Mouse (Mus musculus) thymus, adult 18-20 months (tissue): ENCODE measurements around the gene Aimp1.
A peak's percentile ranks its signal among the peaks of the same experiment; 100 is the strongest.

Experiments
- DNase-seq, 2 experiments: peaks; one replicate each; pipeline ENCODE4 v3.0.0; 2022; ENCODE audit warnings: mixed read lengths in 2 of 2

Aimp1 gene

GRCm38 (mm10) chr3:132684231-132684928, at the start of gene Aimp1:
Aimp1 (minus strand) TSS chr3:132684370.
- no peak for DNase-seq

DNA sequence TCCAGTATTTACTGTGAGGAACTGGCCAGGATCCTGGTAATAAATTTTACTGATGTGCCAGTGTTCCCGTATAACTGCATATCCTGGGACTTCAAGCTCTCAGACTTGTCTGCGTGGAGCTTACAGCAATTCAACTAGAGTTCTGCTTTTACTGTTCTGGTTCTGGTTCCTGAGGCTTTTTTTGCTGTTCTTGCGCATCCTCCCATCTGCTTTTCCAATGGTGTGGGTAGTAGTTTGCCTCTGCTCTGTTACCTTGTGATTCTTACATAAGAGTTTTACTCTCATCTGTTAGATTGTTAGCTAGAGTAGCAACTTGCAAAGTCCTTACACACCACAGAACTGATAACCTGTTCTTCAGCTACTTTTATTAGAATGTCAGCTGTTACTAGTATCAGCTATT, 40.2 kb upstream of the Aimp1 start:
- no peak for DNase-seq

- no peak for DNase-seq
These were observed 33.1 kb upstream of the Aimp1 start for GRCm38 (mm10) chr3:132717316-132717715.

GRCm38 (mm10) chr3:132713913-132714312, 29.7 kb upstream of the Aimp1 start:
- DNase-seq, result no peak

- DNase-seq, result no peak
These were observed 22.8 kb upstream of the Aimp1 start for GRCm38 (mm10) chr3:132706977-132707376.

- no peak for DNase-seq
These were observed 20.0 kb upstream of the Aimp1 start for GRCm38 (mm10) chr3:132704216-132704615.

- DNase-seq, result no peak
These were observed 17.2 kb upstream of the Aimp1 start for GRCm38 (mm10) chr3:132701368-132701767.

DNA sequence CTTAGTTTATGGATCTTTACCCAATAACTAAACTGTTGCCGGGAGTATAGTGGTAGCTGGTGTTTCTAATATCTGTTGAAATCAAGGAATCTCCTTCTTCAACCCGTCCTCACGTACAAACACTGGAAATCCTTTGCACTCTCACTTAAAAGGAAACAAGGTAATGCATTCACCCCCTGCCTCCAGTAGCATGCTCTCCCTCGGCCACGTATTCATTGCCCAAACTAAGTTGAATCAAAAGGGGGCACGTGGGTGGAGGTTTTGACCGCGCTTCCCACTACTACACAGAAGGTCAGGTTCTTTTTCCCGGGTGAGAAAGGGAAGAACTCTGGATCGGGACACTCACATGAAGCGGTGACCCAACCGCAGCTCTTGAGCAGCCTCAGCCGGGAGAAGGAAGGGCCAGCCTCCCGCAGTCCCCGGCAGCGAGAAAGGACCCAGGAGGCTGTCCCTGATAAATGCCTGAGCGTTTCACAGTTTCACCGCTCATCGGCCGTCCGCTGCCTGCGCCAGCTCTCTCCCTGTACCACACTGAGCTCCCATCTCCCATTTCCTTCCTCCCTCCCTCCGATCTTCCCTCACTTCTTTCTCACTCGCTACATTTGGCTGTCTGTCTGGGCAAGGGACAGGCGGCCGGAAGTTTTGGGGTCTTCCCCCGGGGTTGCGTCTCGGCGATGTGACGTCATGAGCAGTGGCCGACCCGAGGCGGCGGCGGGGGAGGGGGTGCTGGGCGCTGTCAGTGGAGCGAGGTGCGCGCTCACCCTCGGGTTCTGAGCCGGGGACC, 531 bp downstream of the Aimp1 start, which contains the start of gene Tbck:
TSS of gene Tbck (plus strand) at position 698 of the 784 bp plus-strand sequence.
- DNase-seq, result peak; percentile 85 to 87

DNA sequence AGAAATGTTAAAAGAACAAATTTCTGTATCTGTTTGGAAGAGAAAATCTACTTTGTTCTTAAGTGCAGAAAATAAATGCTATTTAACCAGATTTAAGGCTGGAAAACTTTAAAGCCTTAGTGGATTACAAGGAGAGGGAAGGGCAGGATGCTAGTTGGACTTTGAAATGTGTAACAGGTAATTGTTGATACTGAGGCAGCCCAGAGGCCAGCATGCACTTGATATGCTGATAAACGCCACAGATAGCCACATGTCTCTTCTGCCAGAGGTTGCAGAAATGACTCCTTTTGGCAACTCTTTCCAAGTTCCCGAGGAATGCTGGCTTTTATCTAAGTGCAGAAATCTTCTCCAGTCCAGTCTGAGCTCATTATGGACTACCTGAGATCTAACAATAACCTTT, 6.7 kb downstream of the Aimp1 start:
- DNase-seq, result no peak

GRCm38 (mm10) chr3:132655955-132656354, 28.2 kb downstream of the Aimp1 start:
- DNase-seq, result no peak

DNA sequence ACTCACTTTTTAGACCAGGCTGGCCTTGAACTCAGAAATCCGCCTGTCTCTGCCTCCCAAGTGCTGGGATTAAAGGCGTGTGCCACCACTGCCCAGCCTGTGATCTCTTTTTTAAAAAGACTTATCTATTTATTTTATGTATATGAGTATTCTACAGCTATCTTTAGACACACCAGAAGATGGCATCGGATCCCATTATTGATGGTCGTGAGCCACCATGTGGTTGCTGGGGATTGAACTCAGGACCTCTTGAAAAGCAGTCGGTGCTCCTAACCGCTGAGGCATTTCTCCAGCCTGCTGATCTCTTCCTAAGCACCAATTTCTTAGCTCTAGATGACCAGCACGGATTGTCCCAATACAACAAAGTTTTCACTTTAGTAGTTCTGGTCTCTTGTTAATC, 30.2 kb downstream of the Aimp1 start:
- DNase-seq, result no peak

- no peak for DNase-seq
These were observed 32.4 kb downstream of the Aimp1 start for GRCm38 (mm10) chr3:132651776-132652175.

GRCm38 (mm10) chr3:132650191-132650590, 34.0 kb downstream of the Aimp1 start:
- DNase-seq, result no peak

- DNase-seq, result no peak
These were observed 34.8 kb downstream of the Aimp1 start for GRCm38 (mm10) chr3:132649368-132649767.

DNA sequence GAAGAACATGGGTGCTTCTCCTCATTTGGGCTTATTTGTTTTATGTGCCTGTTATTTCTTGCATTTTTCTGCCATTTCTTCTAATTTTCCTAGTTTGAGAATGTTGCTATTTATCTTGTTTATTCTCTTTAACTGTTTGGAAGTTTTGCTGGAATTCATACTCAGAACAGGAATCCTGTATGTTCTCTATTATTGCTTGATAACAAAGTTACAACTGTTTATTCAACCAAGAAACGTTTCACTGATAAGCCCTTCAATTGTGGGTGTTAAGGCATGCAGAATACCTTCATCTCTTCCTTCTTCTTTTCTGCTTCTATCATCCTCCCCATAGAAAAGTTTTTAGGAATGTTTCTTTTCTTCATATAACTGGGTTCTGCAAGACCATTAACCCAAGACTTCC, 37.4 kb downstream of the Aimp1 start:
- DNase-seq, result no peak

DNA sequence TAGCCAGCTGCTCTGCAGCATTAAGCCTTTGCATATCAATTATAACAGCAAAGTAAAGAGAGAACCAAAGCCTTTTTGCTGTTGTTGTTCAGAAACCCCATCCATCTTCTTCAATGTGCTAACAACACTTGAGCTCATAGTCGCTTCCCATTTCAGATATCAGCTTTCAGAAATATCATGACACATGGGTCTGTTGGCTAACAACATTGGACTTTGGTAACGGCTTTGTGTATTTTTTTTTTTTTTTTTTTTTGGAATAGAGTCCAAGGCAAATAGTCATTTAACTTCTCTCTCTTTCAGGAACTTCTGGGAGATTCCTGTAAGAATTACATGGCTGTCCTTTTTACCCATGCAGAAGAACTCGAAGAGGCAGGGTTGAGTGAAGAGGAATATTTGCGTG, 40.1 kb downstream of the Aimp1 start:
- DNase-seq, result no peak

- no peak for DNase-seq
These were observed 47.1 kb downstream of the Aimp1 start for GRCm38 (mm10) chr3:132637080-132637479.

- no peak for DNase-seq
These were observed 50.9 kb downstream of the Aimp1 start for GRCm38 (mm10) chr3:132633261-132633660.

DNA sequence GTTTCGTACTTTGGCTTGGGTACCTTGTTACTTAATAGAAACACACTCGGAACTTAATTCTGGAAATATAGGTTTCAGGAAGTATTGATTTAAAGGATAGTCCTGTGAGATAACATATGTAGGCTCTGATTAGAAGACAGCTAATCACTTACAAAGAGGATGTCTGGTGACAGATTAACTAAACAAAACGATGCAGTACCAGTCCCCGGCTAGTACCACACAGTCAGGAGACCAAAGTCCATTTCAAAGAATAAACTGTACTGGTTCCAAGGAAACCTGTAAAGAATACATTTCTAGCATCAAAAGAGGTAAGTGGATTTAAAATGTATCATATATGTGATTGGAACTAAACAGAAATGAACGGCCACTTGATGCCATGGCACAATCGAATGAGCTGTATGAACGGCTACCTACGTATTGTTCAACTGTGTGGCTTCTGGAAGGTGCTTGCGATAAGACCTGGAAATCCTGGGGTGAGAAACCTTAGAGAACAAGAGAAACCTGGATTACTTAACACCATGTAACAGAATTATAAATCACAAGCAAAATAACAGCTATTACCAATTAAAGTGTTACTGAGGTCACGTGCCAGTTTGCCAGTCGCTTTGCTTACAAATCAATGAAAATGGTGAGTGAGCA, 54.5 kb downstream of the Aimp1 start, which contains the start of gene Gimd1:
TSS of gene Gimd1 (plus strand) at position 220 of the 639 bp plus-strand sequence.
- no peak for DNase-seq

GRCm38 (mm10) chr3:132628741-132629140, 55.4 kb downstream of the Aimp1 start:
- DNase-seq, result no peak
